Mouse (Mus musculus): Measurements from ENCODE around the gene H2-Q4.
"Not testable (repeated sequence)": the region's sequence is repeated elsewhere in the genome, so short reads cannot be mapped to it uniquely, and the experiment has no call there.

Gene H2-Q4

GRCm38 (mm10) chr17:35421331-35421730 lies 41.9 kb downstream of the H2-Q4 start:
- DNase-seq = not testable (repeated sequence)

GRCm38 (mm10) chr17:35422360-35422759 lies 42.9 kb downstream of the H2-Q4 start:
- not testable (repeated sequence) for DNase-seq

DNA sequence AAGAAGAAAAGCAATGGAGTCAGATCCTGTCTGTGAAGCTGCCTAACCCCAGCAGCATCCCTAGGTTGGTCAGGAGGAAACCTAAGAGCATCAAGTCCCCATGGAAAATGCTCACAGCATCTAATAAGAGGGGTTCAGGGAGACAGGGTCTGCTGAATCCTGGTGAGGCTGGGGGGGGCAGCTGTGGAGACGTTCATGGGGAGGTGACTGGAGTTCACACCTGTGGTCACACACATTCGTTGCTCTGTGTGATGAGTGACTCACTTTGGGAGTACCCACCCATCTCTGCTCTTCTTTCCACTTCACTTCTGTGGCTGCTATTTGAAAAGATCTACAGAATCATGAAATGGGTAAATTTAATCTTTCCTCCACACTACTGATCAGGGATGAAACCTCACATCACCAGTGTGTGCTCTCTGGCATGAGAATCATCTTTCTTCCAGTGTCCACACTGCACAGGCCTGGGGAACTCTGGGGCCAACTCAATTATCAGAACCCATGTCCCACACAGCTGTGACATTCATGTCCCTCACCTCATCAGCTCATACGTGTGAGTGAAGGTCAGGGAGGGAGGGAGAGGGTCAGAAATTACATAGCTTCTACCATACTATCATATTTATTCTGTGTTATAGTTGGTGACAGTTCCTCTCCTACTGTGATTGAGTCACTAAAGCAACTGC lies 43.9 kb downstream of the H2-Q4 start:
- DNase-seq = not testable (repeated sequence)

- DNase-seq = not testable (repeated sequence)
Measured at GRCm38 (mm10) chr17:35424106-35424505, 44.7 kb downstream of the H2-Q4 start.

DNA sequence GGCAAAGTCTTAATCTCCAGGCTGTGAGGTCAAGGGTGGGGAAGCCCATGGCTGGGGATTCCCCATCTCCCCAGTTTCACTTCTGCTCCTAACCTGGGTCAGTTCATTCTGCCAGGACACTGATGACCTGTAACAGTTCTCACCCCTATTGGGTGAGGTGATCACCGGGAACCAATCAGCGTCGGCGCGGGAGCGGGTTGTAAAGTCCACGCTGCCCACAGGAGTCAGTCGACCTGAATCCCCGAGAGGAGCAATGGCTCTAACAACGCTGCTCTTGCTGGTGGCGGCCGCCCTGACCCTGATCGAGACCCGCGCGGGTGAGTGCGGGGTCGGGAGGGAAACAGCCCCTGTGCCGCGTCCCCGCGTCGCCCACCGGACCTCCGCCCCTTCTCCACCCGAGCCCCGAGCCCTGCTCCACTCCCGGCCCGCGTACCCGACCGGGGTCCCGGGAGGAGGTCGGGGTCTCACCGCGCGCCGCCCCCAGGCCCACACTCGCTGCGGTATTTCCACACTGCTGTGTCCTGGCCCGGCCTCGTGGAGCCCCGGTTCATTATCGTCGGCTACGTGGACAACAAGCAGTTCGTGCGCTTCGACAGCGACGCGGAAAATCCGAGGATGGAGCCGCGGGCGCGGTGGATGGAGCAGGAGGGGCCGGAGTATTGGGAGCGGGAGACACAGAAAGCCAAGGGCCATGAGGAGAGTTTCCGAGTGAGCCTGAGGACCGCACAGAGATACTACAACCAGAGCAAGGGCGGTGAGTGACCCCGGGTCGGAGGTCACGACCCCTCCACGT lies 45.4 kb downstream of the H2-Q4 start, which contains the start of gene H2-Q6:
TSS of gene H2-Q6 (plus strand) at position 227 of the 793 bp plus-strand sequence.
- peak; percentile 64 for DNase-seq

- not testable (repeated sequence) for DNase-seq
Measured at GRCm38 (mm10) chr17:35425474-35425873, 46.1 kb downstream of the H2-Q4 start.

- not testable (repeated sequence) for DNase-seq
Measured at GRCm38 (mm10) chr17:35428883-35429282, 49.5 kb downstream of the H2-Q4 start.

DNA sequence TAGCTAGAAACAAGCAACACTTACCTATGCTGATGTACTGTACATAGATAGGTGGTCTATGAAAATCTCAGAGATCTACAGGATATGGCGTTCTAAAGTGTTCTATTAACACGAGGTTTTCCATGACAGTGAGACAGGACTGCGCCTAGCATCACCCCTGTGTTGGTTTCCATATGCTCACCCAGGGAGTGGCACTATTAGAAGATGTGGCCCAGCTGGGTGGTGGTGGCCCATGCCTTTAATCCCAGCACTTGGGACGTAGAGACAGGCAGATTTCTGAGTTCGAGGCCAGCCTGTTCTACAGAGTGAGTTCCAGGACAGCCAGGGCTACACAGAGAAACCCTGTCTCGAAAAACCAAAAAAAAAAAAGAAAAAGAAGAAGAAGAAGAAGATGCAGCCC lies 51.3 kb downstream of the H2-Q4 start:
- DNase-seq = not testable (repeated sequence)

DNA sequence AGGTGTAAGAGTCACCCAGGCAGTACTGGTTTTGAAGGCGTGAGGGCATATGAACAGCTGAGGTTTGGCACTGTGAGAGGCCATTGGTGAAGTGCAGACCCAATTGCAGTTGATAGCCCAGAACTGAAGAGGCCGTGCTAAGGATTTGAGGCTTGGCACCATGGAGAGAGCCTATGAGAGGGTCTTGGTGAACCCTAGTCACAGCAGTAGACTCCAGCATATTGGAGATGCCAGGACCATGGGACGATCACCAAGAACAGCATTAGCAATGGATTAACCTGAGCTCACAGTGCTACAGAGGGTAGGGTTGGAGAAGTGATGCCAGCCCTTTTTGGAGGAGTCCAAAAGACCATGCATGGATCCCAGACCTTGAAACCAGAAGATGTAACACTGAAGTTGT lies 52.8 kb downstream of the H2-Q4 start:
- DNase-seq = not testable (repeated sequence)

DNA sequence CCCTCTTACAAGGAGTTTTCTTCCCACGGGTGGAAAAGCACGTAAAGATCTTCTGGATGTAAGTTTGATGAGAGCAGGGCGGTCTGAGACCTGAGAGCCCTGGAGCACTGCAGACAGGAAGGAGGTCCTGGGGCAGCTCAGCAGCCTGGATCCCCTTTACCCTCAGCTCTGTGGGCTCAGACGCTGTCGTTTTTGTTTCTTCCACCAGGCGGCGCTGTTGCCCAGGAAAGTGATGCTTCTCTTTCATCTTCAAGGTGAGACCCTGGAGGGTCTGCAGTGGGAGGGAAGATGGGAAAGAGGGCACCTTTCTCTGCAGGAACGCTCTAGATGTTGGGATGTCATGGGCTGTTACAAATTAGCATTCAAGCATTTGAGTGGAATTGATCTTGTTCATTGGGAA lies 55.4 kb downstream of the H2-Q4 start:
- DNase-seq = not testable (repeated sequence)

Data from layer of hippocampus, adult 9-11 months (tissue).